Mouse (Mus musculus) forebrain, embryonic 14.5 days (tissue): ENCODE data around the gene Anks4b. TPM values are rescaled to one million over a fixed set of nuclear protein-coding genes. Genes with fewer than 3 reads are reported as not detected.
A peak's percentile ranks its signal among the peaks of the same experiment; 100 is the strongest.

Experiments
- ATAC-seq: fragments of 200-750 bp; cut with Nextera tagmentation; 2 replicates; pipeline ENCODE4 v1.8.0; 2017; ENCODE audit warnings: mild to moderate bottlenecking, moderate library complexity
- DNase-seq: peaks from one replicate; pipeline ENCODE4 v3.0.0-alpha.2; 2015; ENCODE audit warnings: low spot score
- H3K27ac ChIP-seq: fragments of 300-500 bp; sonication (generic); 2 replicates; pipeline ENCODE4 v1.5.1; 2014; ENCODE audit warnings: low read depth, mild to moderate bottlenecking, control low read depth, low read length, moderate library complexity
- H3K27me3 ChIP-seq: fragments of 300-500 bp; sonication (generic); replicated peaks from 2 replicates; pipeline ENCODE4 v1.6.1; 2014; ENCODE audit warnings: low read length, control low read depth, mixed read lengths; ENCODE audit not compliant: control insufficient read depth, insufficient read depth
- H3K36me3 ChIP-seq: fragments of 300-500 bp; sonication (generic); 2 replicates; pipeline ENCODE4 v1.6.1; 2014; ENCODE audit warnings: low read length, control low read depth; ENCODE audit not compliant: control insufficient read depth, insufficient read depth
- H3K4me1 ChIP-seq: fragments of 300-500 bp; sonication (generic); 2 replicates; pipeline ENCODE4 v1.6.1; 2014; ENCODE audit warnings: antibody characterized with exemption, low read length, control low read depth; ENCODE audit not compliant: control insufficient read depth, insufficient read depth
- H3K4me2 ChIP-seq: fragments of 300-500 bp; sonication (generic); 2 replicates; pipeline ENCODE4 v1.6.1; 2014; ENCODE audit warnings: mild to moderate bottlenecking, control low read depth, low read length
- H3K4me3 ChIP-seq: fragments of 300-500 bp; sonication (generic); 2 replicates; pipeline ENCODE4 v1.5.1; 2014; ENCODE audit warnings: low read depth, low read length, control low read depth
- H3K9ac ChIP-seq: fragments of 300-500 bp; sonication (generic); 2 replicates; pipeline ENCODE4 v1.6.1; 2014; ENCODE audit warnings: mild to moderate bottlenecking, low read length, control low read depth, moderate library complexity
- H3K9me3 ChIP-seq: fragments of 300-500 bp; sonication (generic); replicated peaks from 2 replicates; pipeline ENCODE4 v1.6.1; 2016; ENCODE audit warnings: low read length, control low read depth, mixed read lengths; ENCODE audit not compliant: control insufficient read depth
- WGBS: fragments of 180-500 bp; shearing (Covaris S2); extraction: QIAGEN DNeasy Blood & Tissue Kit; methylation state at CpG from one replicate; pipeline ENCODE4 v1.1.7; 2014; 5-methylcytosine and 5-hydroxymethylcytosine counted together
- polyA plus RNA-seq: library from polyadenylated mRNA; unstranded; fragments of >200 nt; fragmentation: Nextera tagmentation; extraction: Ambion mirVana; gene quantifications from 2 replicates; pipeline ENCODE4 v1.2.1, GENCODE M21; 2014

Gene Anks4b
- polyA plus RNA-seq, 1 experiment from 2014 or later = not detected

- peaks cover 2% of the 10 kb centered on the region; the same call in 1 of the 2 replicates for H3K4me1 ChIP-seq
- H3K36me3 ChIP-seq = no peaks in the 10 kb centered on the region
- H3K27me3 ChIP-seq = no peaks in the 10 kb centered on the region; the same call in none of the 2 replicates
- H3K27ac ChIP-seq = no peak overlapping the region
- no peaks in the 10 kb centered on the region for H3K9me3 ChIP-seq
- ATAC-seq (0 out of 2 replicates have a peak, but pooled peaks have one; percentile 40), DNase-seq (peak; percentile 43)
- no peak overlapping the region for H3K4me2 ChIP-seq
- H3K9ac ChIP-seq = no peak overlapping the region
- no peak overlapping the region for H3K4me3 ChIP-seq
- 46% methylated on average over 4 of the region's 4 CpGs for WGBS
Observed at GRCm38 (mm10) chr7:120195207-120195606, 21.5 kb downstream of the Anks4b start.

- Histone ChIP-seq H3K4me2 (peak overlapping the region; percentile 37), H3K9ac (no peak overlapping the region; the same call in 1 of the 2 replicates), H3K9me3 (no peaks in the 10 kb centered on the region), H3K27me3 (peaks cover 23% of the 10 kb centered on the region), H3K36me3 (no peaks in the 10 kb centered on the region), H3K27ac (no peak overlapping the region), H3K4me1 (no peaks in the 10 kb centered on the region), H3K4me3 (peak overlapping the region; percentile 21)
- DNase-seq (peak; percentile 11), ATAC-seq (no peak)
- 2% methylated on average over 14 of the region's 14 CpGs for WGBS
Observed at GRCm38 (mm10) chr7:120201231-120201744, 27.6 kb downstream of the Anks4b start.

- Histone ChIP-seq H3K27me3 (peaks cover 23% of the 10 kb centered on the region), H3K4me1 (no peaks in the 10 kb centered on the region), H3K4me3 (peak within 1 kb of the TSS; percentile 21), H3K9me3 (no peaks in the 10 kb centered on the region), H3K36me3 (no peaks in the 10 kb centered on the region), H3K4me2 (peak within 1 kb of the TSS; percentile 37), H3K9ac (no peak within 1 kb of the TSS; the same call in 1 of the 2 replicates), H3K27ac (no peak within 1 kb of the TSS)
- WGBS = 3% methylated on average over 26 of the region's 26 CpGs
- DNase-seq = no peak
- ATAC-seq = 0 out of 2 replicates have a peak, but pooled peaks have one; percentile 35
Observed at GRCm38 (mm10) chr7:120201771-120202170, 28.1 kb downstream of the Anks4b start, which contains the start of gene Crym. TSS of gene Crym (minus strand) at chr7:120202111.

- H3K4me2 ChIP-seq = no peak within 1 kb of the TSS
- peak; percentile 76 for ATAC-seq
Observed at GRCm38 (mm10) chr7:120203789-120204188, 30.1 kb downstream of the Anks4b start, which contains the start of gene Abca14. TSS of gene Abca14 (plus strand) at chr7:120203961.

GRCm38 (mm10) chr7:120205989-120206388 lies 32.3 kb downstream of the Anks4b start:
- no peaks in the 10 kb centered on the region for H3K4me1 ChIP-seq
- DNase-seq = no peak

More at GRCm38 (mm10) chr7:120203789-120204188, 30.1 kb downstream of the Anks4b start, which contains the start of gene Abca14:
- no peak within 1 kb of the TSS for H3K9ac ChIP-seq
- H3K27ac ChIP-seq = no peak within 1 kb of the TSS
- H3K4me3 ChIP-seq = no peak within 1 kb of the TSS
- WGBS = 5% methylated on average over 26 of the region's 26 CpGs
- peak; percentile 71 for DNase-seq
- no peaks in the 10 kb centered on the region for H3K9me3 ChIP-seq
- peaks cover 23% of the 10 kb centered on the region for H3K27me3 ChIP-seq
- H3K36me3 ChIP-seq = no peaks in the 10 kb centered on the region
- no peaks in the 10 kb centered on the region for H3K4me1 ChIP-seq

GRCm38 (mm10) chr7:120228541-120228940 lies 54.9 kb downstream of the Anks4b start:
- Histone ChIP-seq H3K36me3 (no peaks in the 10 kb centered on the region), H3K27ac (no peak overlapping the region), H3K4me3 (no peak overlapping the region), H3K9ac (no peak overlapping the region), H3K27me3 (no peaks in the 10 kb centered on the region), H3K9me3 (no peaks in the 10 kb centered on the region), H3K4me2 (no peak overlapping the region), H3K4me1 (no peaks in the 10 kb centered on the region)
- peak; percentile 31 for DNase-seq
- no peak for ATAC-seq

More at GRCm38 (mm10) chr7:120205989-120206388, 32.3 kb downstream of the Anks4b start:
- no peak for ATAC-seq
- Histone ChIP-seq H3K27me3 (peaks cover 15% of the 10 kb centered on the region), H3K4me2 (no peak overlapping the region), H3K27ac (no peak overlapping the region), H3K36me3 (no peaks in the 10 kb centered on the region), H3K9me3 (no peaks in the 10 kb centered on the region), H3K4me3 (no peak overlapping the region), H3K9ac (no peak overlapping the region)
- 63% methylated on average over 9 of the region's 9 CpGs for WGBS

Other genes starting within 250 kb of the Anks4b start
- gene Dnah3, start 78.6 kb upstream of the Anks4b start, polyA plus RNA-seq = 0.11 TPM in 1 of 2 replicates, not detected in the other
- gene Tmem159, start 71.5 kb upstream of the Anks4b start, polyA plus RNA-seq = 6.8 and 7.1 TPM in 2 replicates
- gene Zp2, start 28.6 kb upstream of the Anks4b start, polyA plus RNA-seq = not detected in 2 replicates
- gene Crym, start 28.3 kb downstream of the Anks4b start, polyA plus RNA-seq = 31.2 and 35.1 TPM in 2 replicates
- not detected in 2 replicates for gene Abca14, start 30.1 kb downstream of the Anks4b start, polyA plus RNA-seq
- not detected in 2 replicates for gene Abca15, start 154.8 kb downstream of the Anks4b start, polyA plus RNA-seq
- not detected in 2 replicates for gene Abca16, start 235.8 kb downstream of the Anks4b start, polyA plus RNA-seq